Mouse (Mus musculus): ENCODE data around the gene Ubox5.
A peak's percentile ranks its signal among the peaks of the same experiment; 100 is the strongest.
"Not testable (repeated sequence)": the region's sequence is repeated elsewhere in the genome, so short reads cannot be mapped to it uniquely, and the experiment has no call there.

The Ubox5 gene

DNA sequence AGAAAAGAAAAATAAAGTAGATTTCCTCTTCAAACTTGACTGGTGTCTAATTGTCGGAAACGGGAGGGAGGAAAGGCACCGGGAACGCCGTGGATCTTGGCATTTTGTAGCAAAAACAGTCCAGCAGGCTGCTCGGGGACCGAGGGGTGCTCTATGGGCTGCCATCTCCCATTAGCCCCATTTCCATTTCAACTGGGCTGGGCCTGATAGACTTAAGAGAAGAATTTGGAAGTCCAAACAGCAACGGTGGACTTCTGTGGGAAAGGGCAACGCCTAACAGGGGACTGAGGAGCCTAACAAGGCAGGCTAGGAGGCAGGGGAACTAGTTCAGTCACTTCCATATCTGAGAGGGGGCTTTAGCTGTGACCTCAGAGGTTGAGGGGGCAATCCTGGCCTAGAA, 52.8 kb downstream of the Ubox5 start:
- no peak for DNase-seq (ENCODE audit: low spot score in 2 of 2)

DNA sequence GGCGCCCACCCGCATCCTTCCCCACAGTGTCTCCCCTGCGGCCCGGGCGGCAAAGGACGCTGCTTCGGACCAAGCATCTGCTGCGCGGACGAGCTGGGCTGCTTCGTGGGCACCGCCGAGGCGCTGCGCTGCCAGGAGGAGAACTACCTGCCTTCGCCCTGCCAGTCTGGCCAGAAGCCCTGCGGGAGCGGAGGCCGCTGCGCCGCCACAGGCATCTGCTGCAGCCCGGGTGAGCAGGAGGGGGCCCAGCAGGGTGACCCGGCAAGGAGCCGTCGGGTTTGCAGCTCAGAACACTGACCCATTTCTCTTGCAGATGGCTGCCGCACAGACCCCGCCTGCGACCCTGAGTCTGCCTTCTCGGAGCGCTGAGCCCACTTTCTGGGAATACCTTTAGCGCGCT, 53.3 kb downstream of the Ubox5 start:
- not testable (repeated sequence) for DNase-seq (ENCODE audit: low spot score in 2 of 2)

DNA sequence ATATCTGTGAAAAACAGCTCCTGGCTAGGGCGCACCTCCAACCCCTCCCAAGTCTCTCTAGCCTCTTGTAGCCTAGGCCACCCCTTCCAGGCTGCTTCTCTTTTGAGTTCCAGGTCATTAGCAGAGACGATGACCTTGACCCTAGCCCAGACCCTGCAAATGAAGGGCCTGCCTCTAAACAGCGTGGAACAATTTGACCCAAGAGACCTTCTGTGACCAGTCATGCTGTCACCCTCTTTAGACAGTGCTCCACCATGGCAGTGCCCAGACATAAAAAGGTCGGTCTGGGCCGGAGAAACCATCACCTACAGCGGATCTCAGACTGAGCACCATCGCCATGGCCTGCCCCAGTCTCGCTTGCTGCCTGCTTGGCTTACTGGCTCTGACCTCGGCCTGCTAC, 54.0 kb downstream of the Ubox5 start, which contains the start of gene Oxt:
TSS of gene Oxt (plus strand) at position 301 of the 400 bp plus-strand sequence.
- no peak for DNase-seq (ENCODE audit: low spot score in 2 of 2)

DNA sequence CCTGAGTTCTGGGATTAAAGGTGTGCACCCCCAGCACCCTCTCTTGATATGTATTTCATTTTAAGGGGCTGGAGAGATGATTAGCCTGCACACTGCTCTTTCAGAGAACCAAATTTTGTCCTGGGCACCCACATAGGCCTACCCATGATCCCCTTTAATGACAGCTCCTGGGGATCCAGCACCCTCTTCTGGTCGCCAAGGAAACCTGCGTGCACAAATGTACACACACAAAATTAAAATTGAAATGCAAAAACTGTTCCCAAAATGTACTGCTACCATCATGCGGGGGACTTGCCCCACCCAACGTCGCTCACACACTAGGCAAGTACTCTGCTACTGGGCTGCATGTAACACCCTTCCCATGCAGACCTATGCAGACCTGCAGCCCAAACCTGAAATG, 54.9 kb downstream of the Ubox5 start:
- no peak for DNase-seq (ENCODE audit: low spot score in 2 of 2)

GRCm38 (mm10) chr2:130569926-130570325, 59.9 kb downstream of the Ubox5 start:
- DNase-seq (ENCODE audit: low spot score in 2 of 2) = no peak

- DNase-seq (ENCODE audit: low spot score in 2 of 2) = no peak
Measured at GRCm38 (mm10) chr2:130568921-130569320, 60.9 kb downstream of the Ubox5 start.

- no peak for DNase-seq (ENCODE audit: low spot score in 2 of 2)
Measured at GRCm38 (mm10) chr2:130564983-130565382, 64.9 kb downstream of the Ubox5 start.

- DNase-seq (ENCODE audit: low spot score in 2 of 2) = no peak
Measured at GRCm38 (mm10) chr2:130564063-130564462, 65.8 kb downstream of the Ubox5 start.

GRCm38 (mm10) chr2:130563212-130564055, 66.4 kb downstream of the Ubox5 start, which contains the start of gene Mrps26:
TSS of gene Mrps26 (plus strand) at chr2:130563742.
- DNase-seq (ENCODE audit: low spot score in 2 of 2) = peak; percentile 90 to 91

DNA sequence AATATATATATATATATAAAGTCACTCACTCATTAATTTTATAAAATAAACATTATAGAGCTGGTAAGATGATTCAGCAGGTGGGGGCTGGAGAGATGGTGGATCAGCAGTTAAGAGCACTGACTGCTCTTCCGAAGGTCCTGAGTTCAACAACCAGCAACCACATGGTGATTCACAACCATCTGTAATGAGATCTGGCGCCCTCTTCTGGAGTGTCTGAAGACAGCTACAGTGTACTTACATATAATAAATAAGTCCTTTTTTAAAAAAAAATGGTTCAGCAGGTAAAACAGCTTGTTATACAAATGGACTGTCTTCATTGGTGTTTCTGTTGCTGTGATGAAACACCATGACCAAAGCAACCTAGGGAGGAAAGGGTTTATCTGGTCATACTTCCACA, 71.8 kb downstream of the Ubox5 start:
- no peak for DNase-seq (ENCODE audit: low spot score in 2 of 2)

GRCm38 (mm10) chr2:130557462-130557861, 72.4 kb downstream of the Ubox5 start:
- DNase-seq (ENCODE audit: low spot score in 2 of 2) = no peak

DNA sequence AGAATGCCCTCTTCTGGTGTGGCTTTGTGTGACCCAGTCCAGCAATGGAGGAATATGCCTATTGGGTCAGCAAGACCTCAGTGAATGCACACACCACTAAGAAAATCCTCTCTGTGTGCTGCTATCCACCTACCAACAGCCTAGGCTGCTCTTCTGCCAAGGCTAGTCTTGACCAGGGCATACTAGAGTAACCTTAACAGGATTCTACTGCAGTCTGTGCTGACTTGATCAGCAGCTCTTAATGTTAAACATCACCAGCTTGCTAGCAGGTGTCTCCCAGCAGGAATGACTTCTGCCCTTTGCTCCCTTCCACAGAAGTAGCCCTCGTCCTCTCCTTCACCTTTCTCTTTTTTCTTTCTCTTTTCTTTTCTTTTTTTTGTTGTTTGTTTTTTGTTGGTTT, 73.5 kb downstream of the Ubox5 start:
- no peak for DNase-seq (ENCODE audit: low spot score in 2 of 2)

DNA sequence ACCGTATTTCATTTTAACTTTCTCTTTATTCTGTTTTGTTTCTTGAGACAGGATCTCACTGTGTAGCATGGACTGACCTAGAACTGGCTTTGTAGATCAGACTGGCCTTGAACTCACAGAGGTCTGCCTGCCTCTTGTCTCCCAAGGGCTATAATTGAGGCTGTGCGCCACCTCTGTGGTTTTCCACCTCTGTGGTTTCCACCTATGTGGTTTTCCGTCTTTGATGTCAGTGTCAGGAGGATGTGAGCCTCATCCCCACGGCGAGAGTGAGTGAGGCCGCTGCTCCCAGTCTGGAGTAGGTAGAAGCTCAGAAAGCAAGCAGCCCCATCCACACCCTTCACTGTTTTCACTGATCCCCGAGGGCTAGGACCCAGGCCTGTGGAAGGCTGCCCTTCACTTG, 75.0 kb downstream of the Ubox5 start:
- no peak for DNase-seq (ENCODE audit: low spot score in 2 of 2)

DNA sequence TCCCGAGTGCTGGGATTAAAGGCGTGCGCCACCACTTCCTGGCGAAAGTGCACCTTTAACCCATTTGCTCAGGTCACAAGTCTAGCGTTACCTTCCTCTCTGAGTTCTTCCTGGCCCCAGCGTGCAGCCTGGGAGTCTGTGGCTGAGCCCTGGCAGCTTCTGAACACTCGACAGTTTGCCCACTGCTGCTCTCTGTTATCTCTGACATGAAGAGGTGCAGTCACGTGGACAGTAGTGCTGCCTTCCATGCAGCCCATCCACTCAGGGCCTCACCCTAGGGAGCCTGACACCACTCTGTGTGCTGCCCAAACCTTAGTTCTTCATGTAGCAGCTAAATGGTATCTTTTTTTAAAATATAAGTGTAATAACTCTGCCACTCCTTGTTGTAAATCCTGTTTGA, 82.9 kb downstream of the Ubox5 start:
- no peak for DNase-seq (ENCODE audit: low spot score in 2 of 2)

- DNase-seq (ENCODE audit: low spot score in 2 of 2) = no peak
Measured at GRCm38 (mm10) chr2:130540266-130540665, 89.6 kb downstream of the Ubox5 start.
